Mouse (Mus musculus): ENCODE data around the gene Zfp366.

Zfp366 gene

GRCm38 (mm10) chr13:99228821-99229570, 44.4 kb downstream of the Zfp366 start:
- no peak for DNase-seq

- no peak for DNase-seq
These were observed 45.2 kb downstream of the Zfp366 start for GRCm38 (mm10) chr13:99229641-99230494.

- DNase-seq, result peak; percentile 70
These were observed 45.9 kb downstream of the Zfp366 start for GRCm38 (mm10) chr13:99230495-99230868.

GRCm38 (mm10) chr13:99233333-99233732, 48.7 kb downstream of the Zfp366 start:
- DNase-seq, result no peak

GRCm38 (mm10) chr13:99233956-99234355, 49.3 kb downstream of the Zfp366 start:
- DNase-seq, result no peak

GRCm38 (mm10) chr13:99235428-99236210, 51.0 kb downstream of the Zfp366 start:
- no peak for DNase-seq

- no peak for DNase-seq
These were observed 51.6 kb downstream of the Zfp366 start for GRCm38 (mm10) chr13:99236222-99236621.

- no peak for DNase-seq
These were observed 52.5 kb downstream of the Zfp366 start for GRCm38 (mm10) chr13:99237122-99237521.

- DNase-seq, result no peak
These were observed 53.2 kb downstream of the Zfp366 start for GRCm38 (mm10) chr13:99237841-99238216.

GRCm38 (mm10) chr13:99238217-99239160, 53.9 kb downstream of the Zfp366 start:
- DNase-seq, result peak; percentile 69

GRCm38 (mm10) chr13:99239161-99239530, 54.5 kb downstream of the Zfp366 start:
- no peak for DNase-seq

- DNase-seq, result no peak
These were observed 55.1 kb downstream of the Zfp366 start for GRCm38 (mm10) chr13:99239741-99240140.

- DNase-seq, result no peak
These were observed 57.4 kb downstream of the Zfp366 start for GRCm38 (mm10) chr13:99241984-99242383.

GRCm38 (mm10) chr13:99242895-99243294, 58.3 kb downstream of the Zfp366 start:
- DNase-seq, result no peak

- no peak for DNase-seq
These were observed 59.2 kb downstream of the Zfp366 start for GRCm38 (mm10) chr13:99243831-99244230.

- DNase-seq, result no peak
These were observed 59.8 kb downstream of the Zfp366 start for GRCm38 (mm10) chr13:99244471-99244870.

GRCm38 (mm10) chr13:99244896-99245295, 60.3 kb downstream of the Zfp366 start:
- no peak for DNase-seq

- DNase-seq, result no peak
These were observed 61.4 kb downstream of the Zfp366 start for GRCm38 (mm10) chr13:99245916-99246460.

- no peak for DNase-seq
These were observed 66.2 kb downstream of the Zfp366 start for GRCm38 (mm10) chr13:99250806-99251205.

GRCm38 (mm10) chr13:99254215-99254614, 69.6 kb downstream of the Zfp366 start:
- DNase-seq, result no peak

- no peak for DNase-seq
These were observed 70.2 kb downstream of the Zfp366 start for GRCm38 (mm10) chr13:99254781-99255180.

- DNase-seq, result no peak
These were observed 72.3 kb downstream of the Zfp366 start for GRCm38 (mm10) chr13:99256916-99257315.
